Mouse (Mus musculus): ENCODE data around the gene Tbxa2r.

DNA sequence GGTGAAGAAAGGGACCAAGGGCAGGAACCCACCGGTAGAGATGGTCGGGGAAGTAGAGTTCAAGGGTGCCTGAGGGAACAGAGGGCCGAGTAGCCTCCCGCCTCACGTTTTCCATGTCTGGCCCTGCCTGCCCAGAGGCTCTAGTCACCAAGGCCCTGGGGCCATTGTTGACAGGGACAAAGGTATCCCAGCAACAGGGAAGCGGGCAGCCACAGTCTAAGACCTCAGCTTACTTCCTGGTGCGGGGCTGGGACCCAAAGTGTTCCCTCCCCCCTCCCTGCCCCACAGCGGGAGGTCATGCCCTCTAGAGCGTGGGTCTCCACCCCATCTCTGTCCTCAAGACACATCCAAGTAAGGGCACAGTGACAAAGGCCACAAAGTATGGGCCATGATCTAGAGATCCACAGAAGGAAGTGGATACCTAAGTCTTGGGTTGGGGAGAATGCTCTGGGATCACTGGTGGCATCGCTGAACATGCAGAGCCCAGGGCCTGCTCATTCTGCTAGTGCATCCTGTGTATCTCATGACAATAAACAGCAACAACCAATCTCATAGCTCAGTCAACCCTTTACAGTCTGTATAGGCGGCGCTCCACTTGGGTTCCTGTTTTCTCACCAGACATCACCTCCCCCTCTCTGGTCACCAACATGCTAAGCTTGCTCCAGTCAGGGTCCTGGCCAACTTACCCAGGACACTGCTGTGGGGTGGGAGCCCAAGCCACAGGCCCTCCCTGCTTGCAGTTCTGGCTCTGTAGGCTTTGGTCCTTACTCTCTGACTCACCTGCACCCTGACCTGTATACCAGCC lies 37.3 kb downstream of the Tbxa2r start, which contains the start of gene 4930404N11Rik:
- peak; percentile 2; the same call in 1 of the 2 replicates for TF ChIP-seq CTCF (IDR thresholded peaks at IDR 0.05; ENCODE audit: low read depth)
- TF ChIP-seq EP300 (IDR thresholded peaks at IDR 0.05; ENCODE audit: low read depth) = no peak; the same call in 1 of the 2 replicates
